Mouse (Mus musculus) midbrain, embryonic 14.5 days (tissue): Measurements from ENCODE around the gene Dus3l. TPM values are rescaled to one million over a fixed set of nuclear protein-coding genes. Genes with fewer than 3 reads are reported as not detected.

Experiments used
- ATAC-seq: fragments of 200-750 bp; cut with Nextera tagmentation; 2 replicates; pipeline ENCODE4 v1.8.0; 2017; ENCODE audit warnings: moderate number of reproducible peaks, moderate library complexity; ENCODE audit not compliant: low FRiP score, low TSS enrichment
- DNase-seq: peaks from one replicate; pipeline ENCODE4 v3.0.0-alpha.2; 2015
- H3K27ac ChIP-seq: fragments of 300-500 bp; sonication (generic); replicated peaks from 2 replicates; pipeline ENCODE4 v1.5.1; 2014; ENCODE audit warnings: mild to moderate bottlenecking, low read depth, low read length, moderate library complexity
- H3K27me3 ChIP-seq: fragments of 300-500 bp; sonication (generic); 2 replicates; pipeline ENCODE4 v1.6.1; 2014; ENCODE audit warnings: low read length, control low read depth, mixed read lengths; ENCODE audit not compliant: control insufficient read depth, insufficient read depth
- H3K36me3 ChIP-seq: fragments of 300-500 bp; sonication (generic); 2 replicates; pipeline ENCODE4 v1.6.1; 2014; ENCODE audit warnings: low read length, control low read depth; ENCODE audit not compliant: control insufficient read depth, insufficient read depth
- H3K4me1 ChIP-seq: fragments of 300-500 bp; sonication (generic); 2 replicates; pipeline ENCODE4 v1.6.1; 2014; ENCODE audit warnings: mild to moderate bottlenecking, antibody characterized with exemption, low read length, control low read depth; ENCODE audit not compliant: control insufficient read depth, insufficient read depth
- H3K4me2 ChIP-seq: fragments of 300-500 bp; sonication (generic); 2 replicates; pipeline ENCODE4 v1.6.1; 2014; ENCODE audit warnings: mild to moderate bottlenecking, low read length, moderate library complexity
- H3K4me3 ChIP-seq: fragments of 300-500 bp; sonication (generic); replicated peaks from 2 replicates; pipeline ENCODE4 v1.5.1; 2014; ENCODE audit warnings: low read depth, low read length
- H3K9ac ChIP-seq: fragments of 300-500 bp; sonication (generic); replicated peaks from 2 replicates; pipeline ENCODE4 v1.6.1; 2014; ENCODE audit warnings: mild to moderate bottlenecking, low read length, moderate library complexity
- H3K9me3 ChIP-seq: fragments of 300-500 bp; sonication (generic); 2 replicates; pipeline ENCODE4 v1.6.1; 2016; ENCODE audit warnings: low read length, control low read depth, mixed read lengths; ENCODE audit not compliant: control insufficient read depth
- WGBS: fragments of 180-500 bp; shearing (Covaris S2); extraction: QIAGEN DNeasy Blood & Tissue Kit; methylation state at CpG from one replicate; pipeline ENCODE4 v1.1.7; 2014; 5-methylcytosine and 5-hydroxymethylcytosine counted together
- polyA plus RNA-seq: library from polyadenylated mRNA; unstranded; fragments of >200 nt; fragmentation: Nextera tagmentation; extraction: Ambion mirVana; gene quantifications from 2 replicates; pipeline ENCODE4 v1.2.1, GENCODE M21; 2014

The Dus3l gene
- polyA plus RNA-seq, 1 experiment from 2014 or later, result 72.8 TPM

- Histone ChIP-seq H3K27me3 (no peaks in the 10 kb centered on the region), H3K9ac (no peak overlapping the region), H3K27ac (no peak overlapping the region), H3K4me2 (no peak overlapping the region), H3K36me3 (0 out of 2 replicates have a peak, but pooled peaks cover 3% of the 10 kb centered on the region), H3K4me3 (no peak overlapping the region), H3K4me1 (no peaks in the 10 kb centered on the region), H3K9me3 (no peaks in the 10 kb centered on the region)
- 78% methylated on average over 3 of the region's 3 CpGs for WGBS
- no peak for ATAC-seq
- DNase-seq, result no peak
Measured at GRCm38 (mm10) chr17:56799276-56799675, 34.7 kb downstream of the Dus3l start.

- Histone ChIP-seq H3K27me3 (no peaks in the 10 kb centered on the region), H3K9me3 (no peaks in the 10 kb centered on the region), H3K4me2 (no peak overlapping the region), H3K4me3 (no peak overlapping the region), H3K4me1 (no peaks in the 10 kb centered on the region), H3K36me3 (0 out of 2 replicates have a peak, but pooled peaks cover 3% of the 10 kb centered on the region), H3K27ac (no peak overlapping the region), H3K9ac (no peak overlapping the region)
- no peak for ATAC-seq
- no peak for DNase-seq
- 89% methylated on average over 8 of the region's 8 CpGs for WGBS
Measured at GRCm38 (mm10) chr17:56802065-56802464, 37.5 kb downstream of the Dus3l start.

GRCm38 (mm10) chr17:56804952-56805351, 40.4 kb downstream of the Dus3l start:
- H3K27ac ChIP-seq, result no peak overlapping the region
- H3K36me3 ChIP-seq, result 0 out of 2 replicates have a peak, but pooled peaks cover 3% of the 10 kb centered on the region
- no peak overlapping the region for H3K9ac ChIP-seq
- H3K27me3 ChIP-seq, result no peaks in the 10 kb centered on the region
- WGBS, result 85% methylated on average over 5 of the region's 5 CpGs
- peaks cover 3% of the 10 kb centered on the region for H3K4me1 ChIP-seq
- H3K9me3 ChIP-seq, result no peaks in the 10 kb centered on the region
- H3K4me3 ChIP-seq, result no peak overlapping the region
- ATAC-seq (no peak), DNase-seq (peak; percentile 13)
- H3K4me2 ChIP-seq, result no peak overlapping the region

- Histone ChIP-seq H3K4me3 (no peak overlapping the region), H3K36me3 (0 out of 2 replicates have a peak, but pooled peaks cover 3% of the 10 kb centered on the region), H3K9ac (no peak overlapping the region), H3K9me3 (no peaks in the 10 kb centered on the region), H3K4me1 (peaks cover 11% of the 10 kb centered on the region), H3K27ac (no peak overlapping the region), H3K27me3 (no peaks in the 10 kb centered on the region), H3K4me2 (no peak overlapping the region)
- ATAC-seq (no peak), DNase-seq (no peak)
- WGBS, result 82% methylated on average over 1 of the region's 1 CpGs
Measured at GRCm38 (mm10) chr17:56805784-56806183, 41.2 kb downstream of the Dus3l start.

GRCm38 (mm10) chr17:56808518-56808917, 44.0 kb downstream of the Dus3l start:
- ATAC-seq (peak; percentile 75; the same call in 1 of the 2 replicates), DNase-seq (peak; percentile 92)
- H3K4me2 ChIP-seq, result no peak overlapping the region
- no peak overlapping the region for H3K4me3 ChIP-seq
- H3K9me3 ChIP-seq, result no peaks in the 10 kb centered on the region
- peaks cover 4% of the 10 kb centered on the region; the same call in 1 of the 2 replicates for H3K27me3 ChIP-seq
- H3K9ac ChIP-seq, result no peak overlapping the region
- H3K36me3 ChIP-seq, result no peaks in the 10 kb centered on the region
- H3K4me1 ChIP-seq, result peaks cover 23% of the 10 kb centered on the region
- 9% methylated on average over 9 of the region's 9 CpGs for WGBS
- H3K27ac ChIP-seq, result no peak overlapping the region

- H3K27me3 ChIP-seq, result peaks cover 6% of the 10 kb centered on the region; the same call in 1 of the 2 replicates
- H3K36me3 ChIP-seq, result no peaks in the 10 kb centered on the region
- no peak overlapping the region for H3K4me3 ChIP-seq
- no peaks in the 10 kb centered on the region for H3K9me3 ChIP-seq
- ATAC-seq (peak; percentile 66), DNase-seq (peak; percentile 92)
- H3K4me2 ChIP-seq, result 0 out of 2 replicates have a peak overlapping the region, but pooled peaks have one; percentile 21
- WGBS, result 0% methylated on average over 3 of the region's 3 CpGs
- peak overlapping the region; percentile 57 for H3K27ac ChIP-seq
- no peak overlapping the region; the same call in 1 of the 2 replicates for H3K9ac ChIP-seq
- peaks cover 39% of the 10 kb centered on the region for H3K4me1 ChIP-seq
Measured at GRCm38 (mm10) chr17:56810245-56810644, 45.7 kb downstream of the Dus3l start.

GRCm38 (mm10) chr17:56814316-56815056, 49.9 kb downstream of the Dus3l start:
- Histone ChIP-seq H3K27me3 (peaks cover 6% of the 10 kb centered on the region; the same call in 1 of the 2 replicates), H3K9me3 (no peaks in the 10 kb centered on the region), H3K27ac (peak overlapping the region; percentile 85), H3K36me3 (no peaks in the 10 kb centered on the region), H3K4me2 (peak overlapping the region; percentile 43), H3K9ac (peak overlapping the region; percentile 32; the same call in 1 of the 2 replicates), H3K4me3 (no peak overlapping the region), H3K4me1 (peaks cover 44% of the 10 kb centered on the region)
- WGBS, result 3% methylated on average over 24 of the region's 24 CpGs
- peak; percentile 79 for ATAC-seq
- peak; percentile 97 for DNase-seq

GRCm38 (mm10) chr17:56815057-56815345, 50.4 kb downstream of the Dus3l start:
- H3K9ac ChIP-seq, result peak overlapping the region; percentile 32; the same call in 1 of the 2 replicates
- 31% methylated on average over 3 of the region's 3 CpGs for WGBS
- no peaks in the 10 kb centered on the region for H3K9me3 ChIP-seq
- peaks cover 41% of the 10 kb centered on the region for H3K4me1 ChIP-seq
- peak overlapping the region; percentile 85 for H3K27ac ChIP-seq
- H3K4me3 ChIP-seq, result no peak overlapping the region
- H3K27me3 ChIP-seq, result peaks cover 6% of the 10 kb centered on the region; the same call in 1 of the 2 replicates
- ATAC-seq, result no peak
- H3K36me3 ChIP-seq, result no peaks in the 10 kb centered on the region
- peak overlapping the region; percentile 43 for H3K4me2 ChIP-seq
- peak; percentile 36 for DNase-seq
